Mouse (Mus musculus) kidney, embryonic 14.5 days (tissue): ENCODE measurements around the gene Capn2. TPM values are rescaled to one million over a fixed set of nuclear protein-coding genes. Genes with fewer than 3 reads are reported as not detected.

Source experiments
- ATAC-seq: fragments of 200-750 bp; cut with Nextera tagmentation; 2 replicates; pipeline ENCODE4 v1.8.0; 2017; ENCODE audit warnings: moderate number of reproducible peaks, mild to moderate bottlenecking, moderate TSS enrichment, moderate library complexity; ENCODE audit not compliant: low FRiP score, low TSS enrichment
- H3K27ac ChIP-seq: fragments of 300-500 bp; sonication (generic); 2 replicates; pipeline ENCODE4 v1.5.1; 2014; ENCODE audit warnings: low read depth, mild to moderate bottlenecking, low read length, moderate library complexity, mixed read lengths
- H3K27me3 ChIP-seq: fragments of 300-500 bp; sonication (generic); 2 replicates; pipeline ENCODE4 v1.6.1; 2014; ENCODE audit warnings: mild to moderate bottlenecking, low read length; ENCODE audit not compliant: control insufficient read depth, insufficient read depth
- H3K36me3 ChIP-seq: fragments of 300-500 bp; sonication (generic); 2 replicates; pipeline ENCODE4 v1.6.1; 2014; ENCODE audit warnings: low read length, mixed read lengths; ENCODE audit not compliant: control insufficient read depth, insufficient read depth
- H3K4me1 ChIP-seq: fragments of 300-500 bp; sonication (generic); 2 replicates; pipeline ENCODE4 v1.6.1; 2014; ENCODE audit warnings: low read length, mixed read lengths; ENCODE audit not compliant: control insufficient read depth, insufficient read depth
- H3K4me2 ChIP-seq: fragments of 300-500 bp; sonication (generic); replicated peaks from 2 replicates; pipeline ENCODE4 v1.6.1; 2014; ENCODE audit warnings: low read depth, mild to moderate bottlenecking, low read length
- H3K4me3 ChIP-seq: fragments of 300-500 bp; sonication (generic); 2 replicates; pipeline ENCODE4 v1.5.1; 2014; ENCODE audit warnings: mild to moderate bottlenecking, low read length
- H3K9ac ChIP-seq: fragments of 300-500 bp; sonication (generic); 2 replicates; pipeline ENCODE4 v1.6.1; 2014; ENCODE audit warnings: low read depth, mild to moderate bottlenecking, low read length, moderate library complexity
- H3K9me3 ChIP-seq: fragments of 300-500 bp; sonication (generic); 2 replicates; pipeline ENCODE4 v1.6.1; 2016; ENCODE audit warnings: low read length; ENCODE audit not compliant: control insufficient read depth
- WGBS: fragments of 180-500 bp; shearing (Covaris S2); extraction: QIAGEN DNeasy Blood & Tissue Kit; methylation state at CpG from one replicate; pipeline ENCODE4 v1.1.7; 2014; 5-methylcytosine and 5-hydroxymethylcytosine counted together
- polyA plus RNA-seq: library from polyadenylated mRNA; unstranded; fragments of >200 nt; fragmentation: Nextera tagmentation; extraction: Ambion mirVana; gene quantifications from 2 replicates; pipeline ENCODE4 v1.2.1, GENCODE M21; 2014

Gene Capn2
- polyA plus RNA-seq, 1 experiment from 2014 or later = 94.7 TPM

DNA sequence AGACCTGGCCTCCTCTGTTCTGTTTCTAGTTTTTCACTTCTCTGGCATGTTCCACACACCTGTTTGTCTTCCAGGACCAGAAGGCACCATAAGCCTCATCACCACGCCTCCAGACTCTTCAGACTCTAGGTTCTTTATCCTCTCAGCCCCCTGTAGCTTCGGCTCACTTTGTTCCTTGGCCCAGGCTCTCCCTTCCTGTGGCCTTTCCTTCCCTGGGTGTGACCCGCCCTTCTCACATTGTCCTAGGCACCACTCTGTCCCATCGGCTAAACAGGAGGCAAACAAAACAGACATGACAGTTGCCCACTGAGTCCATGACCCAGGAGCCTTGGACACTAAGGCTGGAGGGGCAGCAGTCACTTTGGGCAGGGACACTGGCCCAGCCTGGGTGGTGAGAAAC is 17.2 kb downstream of the Capn2 start:
- WGBS = 71% methylated on average over 4 of the region's 4 CpGs

GRCm38 (mm10) chr1:182499443-182500089 is 17.8 kb downstream of the Capn2 start:
- Histone ChIP-seq H3K4me2 (no peak overlapping the region), H3K4me1 (peaks cover 24% of the 10 kb centered on the region), H3K9me3 (no peaks in the 10 kb centered on the region), H3K27me3 (no peaks in the 10 kb centered on the region), H3K4me3 (no peak overlapping the region), H3K9ac (no peak overlapping the region), H3K36me3 (peaks cover 11% of the 10 kb centered on the region; the same call in 1 of the 2 replicates), H3K27ac (no peak overlapping the region)
- ATAC-seq = no peak
- WGBS = 63% methylated on average over 9 of the region's 9 CpGs

More for the DNA sequence above, 17.2 kb downstream of the Capn2 start:
- H3K4me3 ChIP-seq = no peak overlapping the region
- no peaks in the 10 kb centered on the region for H3K9me3 ChIP-seq
- no peak for ATAC-seq
- H3K4me2 ChIP-seq = no peak overlapping the region
- no peak overlapping the region for H3K27ac ChIP-seq
- H3K9ac ChIP-seq = no peak overlapping the region
- H3K27me3 ChIP-seq = no peaks in the 10 kb centered on the region
- peaks cover 11% of the 10 kb centered on the region; the same call in 1 of the 2 replicates for H3K36me3 ChIP-seq
- H3K4me1 ChIP-seq = peaks cover 24% of the 10 kb centered on the region

DNA sequence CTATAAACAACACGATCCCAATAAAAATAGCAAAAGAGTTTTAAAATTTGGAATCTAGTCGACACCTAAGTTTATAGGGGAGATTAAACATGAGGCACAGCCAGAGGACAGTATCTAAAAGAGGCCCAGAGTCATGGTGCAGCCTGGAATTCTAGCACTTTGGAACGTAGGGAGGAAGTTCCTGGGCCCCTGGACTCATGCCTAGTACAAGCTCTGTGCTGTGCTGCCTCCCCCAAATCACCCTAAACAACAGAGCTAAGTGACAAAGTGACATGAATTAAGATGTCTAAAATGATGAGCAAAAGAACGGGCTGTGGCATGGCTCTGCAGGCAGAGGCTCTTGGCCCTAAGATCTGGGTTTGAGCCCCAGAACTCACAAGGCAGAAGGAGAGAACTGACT is 19.7 kb downstream of the Capn2 start:
- Histone ChIP-seq H3K4me1 (peaks cover 17% of the 10 kb centered on the region), H3K9ac (no peak overlapping the region), H3K27me3 (no peaks in the 10 kb centered on the region), H3K4me3 (no peak overlapping the region), H3K9me3 (no peaks in the 10 kb centered on the region), H3K4me2 (no peak overlapping the region), H3K27ac (no peak overlapping the region), H3K36me3 (peaks cover 11% of the 10 kb centered on the region; the same call in 1 of the 2 replicates)
- no peak for ATAC-seq
- 58% methylated on average over 4 of the region's 4 CpGs for WGBS

- Histone ChIP-seq H3K27ac (0 out of 2 replicates have a peak overlapping the region, but pooled peaks have one; percentile 2), H3K9ac (no peak overlapping the region), H3K27me3 (no peaks in the 10 kb centered on the region), H3K4me3 (no peak overlapping the region), H3K9me3 (no peaks in the 10 kb centered on the region), H3K4me2 (no peak overlapping the region), H3K36me3 (peaks cover 8% of the 10 kb centered on the region; the same call in 1 of the 2 replicates), H3K4me1 (peaks cover 17% of the 10 kb centered on the region)
- WGBS = 59% methylated on average over 6 of the region's 6 CpGs
- peak; percentile 8; the same call in 1 of the 2 replicates for ATAC-seq
Observed at GRCm38 (mm10) chr1:182496685-182497084, 20.7 kb downstream of the Capn2 start.

GRCm38 (mm10) chr1:182494285-182495145 is 22.9 kb downstream of the Capn2 start:
- Histone ChIP-seq H3K4me2 (no peak overlapping the region), H3K4me3 (no peak overlapping the region), H3K27me3 (no peaks in the 10 kb centered on the region), H3K9ac (no peak overlapping the region), H3K4me1 (peaks cover 19% of the 10 kb centered on the region), H3K36me3 (peaks cover 10% of the 10 kb centered on the region; the same call in 1 of the 2 replicates), H3K9me3 (no peaks in the 10 kb centered on the region), H3K27ac (0 out of 2 replicates have a peak overlapping the region, but pooled peaks have one; percentile 11)
- ATAC-seq = no peak
- WGBS = 56% methylated on average over 17 of the region's 17 CpGs

- H3K4me2 ChIP-seq = no peak overlapping the region
- 87% methylated on average over 6 of the region's 6 CpGs for WGBS
- H3K27ac ChIP-seq = no peak overlapping the region
- H3K4me1 ChIP-seq = peaks cover 15% of the 10 kb centered on the region
- H3K9me3 ChIP-seq = no peaks in the 10 kb centered on the region
- ATAC-seq = no peak
- no peak overlapping the region for H3K9ac ChIP-seq
- peaks cover 34% of the 10 kb centered on the region for H3K36me3 ChIP-seq
- no peak overlapping the region for H3K4me3 ChIP-seq
- H3K27me3 ChIP-seq = no peaks in the 10 kb centered on the region
Observed at GRCm38 (mm10) chr1:182491839-182492238, 25.6 kb downstream of the Capn2 start.

- Histone ChIP-seq H3K4me1 (peaks cover 10% of the 10 kb centered on the region; the same call in 1 of the 2 replicates), H3K4me2 (no peak overlapping the region)
- 0 out of 2 replicates have a peak, but pooled peaks have one; percentile 11 for ATAC-seq
Observed at GRCm38 (mm10) chr1:182490568-182490967, 26.8 kb downstream of the Capn2 start.

DNA sequence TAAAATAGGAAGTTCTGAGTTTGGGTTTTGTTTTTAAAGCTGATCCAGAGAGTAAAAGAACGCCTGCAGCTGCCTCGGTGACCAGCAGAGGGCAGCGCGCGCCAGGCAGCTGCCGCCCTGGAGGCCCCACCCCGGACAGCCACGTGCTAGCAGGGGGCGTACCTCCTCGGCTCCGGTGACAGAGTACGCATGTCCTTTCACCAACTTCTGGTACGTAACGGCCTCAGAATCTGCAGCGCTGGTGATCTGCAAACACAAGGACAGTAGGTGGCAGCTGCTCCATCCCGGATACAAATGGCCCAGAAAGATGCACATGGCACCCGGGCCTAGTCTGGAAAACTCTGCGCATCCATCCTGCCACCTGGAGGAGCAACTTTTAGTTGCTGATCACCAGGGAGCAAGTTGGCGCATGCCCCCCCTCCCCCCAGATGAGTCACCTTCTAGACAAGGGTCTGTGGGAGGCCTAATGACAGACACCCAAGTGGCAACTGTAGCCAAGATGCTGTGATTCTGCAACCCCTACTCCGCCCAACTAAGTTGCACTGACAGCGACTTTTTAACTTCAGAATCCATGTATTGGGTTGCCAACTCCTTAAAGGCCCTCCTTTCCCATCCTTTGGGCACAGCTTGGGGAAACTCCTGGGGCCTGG is 27.5 kb downstream of the Capn2 start:
- Histone ChIP-seq H3K27me3 (no peaks in the 10 kb centered on the region), H3K36me3 (peaks cover 50% of the 10 kb centered on the region), H3K4me1 (peaks cover 10% of the 10 kb centered on the region; the same call in 1 of the 2 replicates), H3K9me3 (no peaks in the 10 kb centered on the region), H3K9ac (no peak overlapping the region), H3K27ac (no peak overlapping the region), H3K4me2 (peak overlapping the region; percentile 39), H3K4me3 (peak overlapping the region; percentile 7; the same call in 1 of the 2 replicates)
- ATAC-seq = peak; percentile 97
- 12% methylated on average over 21 of the region's 21 CpGs for whole genome bisulfite sequencing

More at GRCm38 (mm10) chr1:182490568-182490967, 26.8 kb downstream of the Capn2 start:
- no peak overlapping the region for H3K9ac ChIP-seq
- 82% methylated on average over 7 of the region's 7 CpGs for WGBS
- peaks cover 44% of the 10 kb centered on the region for H3K36me3 ChIP-seq
- H3K4me3 ChIP-seq = no peak overlapping the region
- H3K9me3 ChIP-seq = no peaks in the 10 kb centered on the region
- H3K27me3 ChIP-seq = no peaks in the 10 kb centered on the region
- H3K27ac ChIP-seq = no peak overlapping the region
